Comparison of ENCODE assay signal across 8 mouse cellular contexts in genomic region chr10:52690992-52691731, GRCm38 (mm10). TPM values are rescaled to one million over a fixed set of nuclear protein-coding genes. Genes with fewer than 3 reads are reported as not detected.
DNase-seq lines count a peak whose midpoint lies in the region; ATAC-seq lines count a peak whose summit lies in the region.

No protein-coding gene starts in this region.

- H3K4me3 ChIP-seq in brown adipose tissue, adult 24 weeks (ENCODE audit: insufficient read depth, low read depth, low read length), result peak overlapping the region; percentile 60
- H3K4me3 ChIP-seq in forebrain, embryonic 16.5 days (replicated peaks; ENCODE audit: low read length), result peak overlapping the region; percentile 73
- H3K4me3 ChIP-seq in intestine, embryonic 16.5 days (ENCODE audit: low read length), result peak overlapping the region; percentile 64

- 0% methylated on average over 45 of the region's 45 CpGs for WGBS in forebrain, embryonic 16.5 days
- WGBS in intestine, embryonic 16.5 days, result 1% methylated on average over 45 of the region's 45 CpGs

- H3K36me3 ChIP-seq in forebrain, embryonic 16.5 days (ENCODE audit: control insufficient read depth, insufficient read depth), result no peaks in the 10 kb centered on the region
- H3K36me3 ChIP-seq in intestine, embryonic 16.5 days (ENCODE audit: control insufficient read depth, insufficient read depth, low read length), result no peaks in the 10 kb centered on the region

- H3K4me1 ChIP-seq in brown adipose tissue, adult 24 weeks (ENCODE audit: control insufficient read depth, insufficient read depth, insufficient read length, low read length), result no peaks in the 10 kb centered on the region
- peaks cover 14% of the 10 kb centered on the region for H3K4me1 ChIP-seq in forebrain, embryonic 16.5 days (replicated peaks; ENCODE audit: control insufficient read depth, insufficient read depth, low read length)
- peaks cover 3% of the 10 kb centered on the region; the same call in 1 of the 2 replicates for H3K4me1 ChIP-seq in intestine, embryonic 16.5 days (ENCODE audit: control insufficient read depth, insufficient read depth, low read length)

- H3K9me3 ChIP-seq in forebrain, embryonic 16.5 days (ENCODE audit: control insufficient read depth, low read length), result no peaks in the 10 kb centered on the region
- no peaks in the 10 kb centered on the region for H3K9me3 ChIP-seq in intestine, embryonic 16.5 days (ENCODE audit: control insufficient read depth, low read length)

- H3K9ac ChIP-seq in forebrain, embryonic 16.5 days (replicated peaks; ENCODE audit: low read depth, low read length), result peak overlapping the region; percentile 89
- peak overlapping the region; percentile 70 for H3K9ac ChIP-seq in intestine, embryonic 16.5 days (ENCODE audit: low read depth, low read length)

- H3K27me3 ChIP-seq in forebrain, embryonic 16.5 days (replicated peaks; ENCODE audit: control insufficient read depth, insufficient read depth, low read length), result no peaks in the 10 kb centered on the region
- H3K27me3 ChIP-seq in intestine, embryonic 16.5 days (replicated peaks; ENCODE audit: control insufficient read depth, insufficient read depth, low read length), result no peaks in the 10 kb centered on the region

- H3K4me2 ChIP-seq in forebrain, embryonic 16.5 days (ENCODE audit: low read length), result peak overlapping the region; percentile 57
- peak overlapping the region; percentile 98 for H3K4me2 ChIP-seq in intestine, embryonic 16.5 days (ENCODE audit: low read depth, low read length)

- ATAC-seq in frontal cortex, adult (ENCODE audit: low TSS enrichment), result peak; percentile 55
- ATAC-seq in forebrain, embryonic 16.5 days, result peak; percentile 56
- peak; percentile 74 for ATAC-seq in intestine, embryonic 16.5 days

- no peak overlapping the region for H3K27ac ChIP-seq in brown adipose tissue, adult 24 weeks (replicated peaks; ENCODE audit: low read depth, low read length)
- peak overlapping the region; percentile 95 for H3K27ac ChIP-seq in forebrain, embryonic 16.5 days (ENCODE audit: low read length)
- H3K27ac ChIP-seq in intestine, embryonic 16.5 days (ENCODE audit: low read length), result no peak overlapping the region

- DNase-seq in frontal cortex, adult 2 months (ENCODE audit: extremely low spot score in 1 of 2, low spot score in 1 of 2), result no peak
- peak; percentile 5 for DNase-seq in liver
- peak; percentile 41 for DNase-seq in ovary, postnatal 36 days (ENCODE audit: low spot score)
- no peak for DNase-seq in thymus, postnatal 4 days

RNA-seq across cellular contexts. Expression of gene Slc35f1, which starts 0.8 kb away (rescaled TPM):
- polyA plus RNA-seq in frontal cortex, adult 2 months (2012; rRNA removed), result 23.0 and 32.4 TPM in 2 replicates
- 0.28 and 0.54 TPM in 2 replicates for polyA plus RNA-seq in brown adipose tissue, adult 24 weeks (2012; ENCODE audit: insufficient read depth, insufficient read length, missing spikeins)
- 44.9 and 46.2 TPM in 2 replicates for polyA plus RNA-seq in forebrain, embryonic 16.5 days (2015; fragmentation: Nextera tagmentation; extraction: Ambion mirVana)
- 1.7 and 1.9 TPM in 2 replicates for polyA plus RNA-seq in intestine, embryonic 16.5 days (2015; fragmentation: Nextera tagmentation; extraction: Ambion mirVana)

Comparison
In these comparisons a context has a peak if more than half of its experiments do, and no peak if none do; other contexts are left out.
1. DNase-seq: peak in liver (single experiment) and ovary, postnatal 36 days (single experiment); none in frontal cortex, adult 2 months (0 of 2) and thymus, postnatal 4 days (single experiment).
2. Peak in every context shown above with its lines, with median percentiles within 50 percentile points of each other: ATAC-seq and H3K4me3 ChIP-seq.